Mouse (Mus musculus) C2C12 (cell line): ENCODE measurements around the gene Gm42791.

Experiments
- CEBPB ChIP-seq: IDR thresholded peaks from one replicate; pipeline ENCODE4 v1.6.1; 2011; ENCODE audit warnings: low read depth, mild to moderate bottlenecking, control low read depth, moderate library complexity
- CTCF ChIP-seq: IDR thresholded peaks from one replicate; pipeline ENCODE4 v1.5.1; 2011; ENCODE audit not compliant: control insufficient read depth, insufficient read depth, insufficient read length
- MAX ChIP-seq: IDR thresholded peaks from one replicate; pipeline ENCODE4 v1.6.1; 2011; ENCODE audit warnings: mild to moderate bottlenecking, control low read depth
- MYOD1 ChIP-seq: IDR thresholded peaks from one replicate; pipeline ENCODE4 v1.6.1; 2011; ENCODE audit warnings: low read depth; ENCODE audit not compliant: control insufficient read depth, insufficient read length

GRCm38 (mm10) chr5:148978458-148979165 lies 16.3 kb downstream of the Gm42791 start:
- TF ChIP-seq CTCF (no peak), CEBPB (no peak), MAX (no peak), MYOD1 (no peak)
